Mouse (Mus musculus) liver, embryonic 14.5 days (tissue): ENCODE measurements around the gene Cpne4. TPM values are rescaled to one million over a fixed set of nuclear protein-coding genes. Genes with fewer than 3 reads are reported as not detected.

Experiments
- ATAC-seq: fragments of 200-750 bp; cut with Nextera tagmentation; 2 replicates; pipeline ENCODE4 v1.8.0; 2017; ENCODE audit warnings: moderate number of reproducible peaks, mild to moderate bottlenecking, moderate library complexity; ENCODE audit not compliant: insufficient read depth
- DNase-seq, 3 experiments: peaks; one replicate each; pipeline ENCODE4 v3.0.0-alpha.2; 2012 to 2013; ENCODE audit warnings: low read depth in 3 of 3, low spot score in 3 of 3
- H3K27ac ChIP-seq: fragments of 300-500 bp; sonication (generic); 2 replicates; pipeline ENCODE4 v1.5.1; 2014; ENCODE audit warnings: moderate library complexity, mild to moderate bottlenecking, control low read depth, inconsistent platforms
- H3K27me3 ChIP-seq: fragments of 300-500 bp; sonication (generic); 2 replicates; pipeline ENCODE4 v1.6.1; 2014; ENCODE audit warnings: mild to moderate bottlenecking, low read length, moderate library complexity; ENCODE audit not compliant: control insufficient read depth, insufficient read depth
- H3K36me3 ChIP-seq: fragments of 300-500 bp; sonication (generic); replicated peaks from 2 replicates; pipeline ENCODE4 v1.6.1; 2014; ENCODE audit warnings: low read depth; ENCODE audit not compliant: control insufficient read depth, insufficient read depth
- H3K4me1 ChIP-seq, 2 experiments: fragments of 200-500 bp in 1 of 2; fragments of 300-500 bp in 1 of 2; sonication (generic) in 1 of 2; replicated peaks; 2 replicates each; pipeline ENCODE4 v1.6.1; 2012 to 2014; ENCODE audit warnings: antibody characterized with exemption in 1 of 2, inconsistent platforms in 1 of 2, low read length in 1 of 2; ENCODE audit not compliant: control insufficient read depth in 2 of 2, insufficient read depth in 2 of 2
- H3K4me2 ChIP-seq: fragments of 300-500 bp; sonication (generic); 2 replicates; pipeline ENCODE4 v1.6.1; 2014; ENCODE audit warnings: low read depth, mild to moderate bottlenecking, control low read depth, moderate library complexity
- H3K4me3 ChIP-seq, 2 experiments: fragments of 200-500 bp in 1 of 2; fragments of 300-500 bp in 1 of 2; sonication (generic) in 1 of 2; 2 replicates each; pipeline ENCODE4 v1.5.1; 2012 to 2014; ENCODE audit warnings: low read depth in 2 of 2, low read length in 2 of 2, mild to moderate bottlenecking in 2 of 2, control low read depth in 1 of 2, inconsistent platforms in 1 of 2, moderate library complexity in 1 of 2; ENCODE audit not compliant: insufficient read depth in 1 of 2
- H3K9ac ChIP-seq: fragments of 300-500 bp; sonication (generic); replicated peaks from 2 replicates; pipeline ENCODE4 v1.6.1; 2014; ENCODE audit warnings: mild to moderate bottlenecking, control low read depth, moderate library complexity
- H3K9me3 ChIP-seq: fragments of 300-500 bp; sonication (generic); 2 replicates; pipeline ENCODE4 v1.6.1; 2016; ENCODE audit warnings: low read length, mixed read lengths; ENCODE audit not compliant: control insufficient read depth
- CTCF ChIP-seq: IDR thresholded peaks from 2 replicates; pipeline ENCODE4 v1.5.1; 2016; ENCODE audit warnings: antibody characterized with exemption, low read depth, control low read depth
- EP300 ChIP-seq: IDR thresholded peaks from 2 replicates; pipeline ENCODE4 v1.6.1; 2016; ENCODE audit warnings: antibody characterized with exemption, low read depth
- WGBS: fragments of 180-500 bp; shearing (Covaris S2); extraction: QIAGEN DNeasy Blood & Tissue Kit; methylation state at CpG from one replicate; pipeline ENCODE4 v1.1.7; 2014; ENCODE audit not compliant: insufficient replicate concordance; 5-methylcytosine and 5-hydroxymethylcytosine counted together
- polyA plus RNA-seq, 2 experiments: library from polyadenylated mRNA; depleted of rRNA in 1 of 2; stranded (reverse) in 1 of 2; unstranded in 1 of 2; fragments of >200 nt; fragmentation: Nextera tagmentation in 1 of 2; extraction: Ambion mirVana in 1 of 2; gene quantifications; 2 replicates each; pipeline versions ENCODE4 v1.2.1 to v1.2.3; 2012 to 2014

Cpne4 gene
- polyA plus RNA-seq, 2 experiments = 0.01 TPM; not detected in 1

DNA sequence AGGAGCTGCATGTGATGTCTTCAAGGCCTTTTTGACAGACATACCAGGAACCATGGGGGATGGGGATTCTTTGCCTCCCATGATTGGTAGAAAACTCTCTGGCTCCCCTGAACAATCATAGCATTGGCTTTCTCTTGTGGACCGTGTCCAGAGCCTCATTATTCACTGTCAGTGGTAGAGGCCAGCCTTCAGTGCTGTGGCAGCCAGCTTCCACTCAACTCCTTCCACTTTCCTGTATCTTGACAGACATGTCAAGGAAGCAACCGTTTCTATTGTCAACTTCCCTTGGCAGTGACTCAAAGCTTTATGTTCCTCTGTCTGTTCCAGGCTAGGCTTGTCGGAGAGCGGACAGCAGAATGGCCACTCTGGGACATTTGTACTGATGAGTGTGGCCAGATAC lies 112.7 kb downstream of the Cpne4 start:
- WGBS = 33% methylated on average over 4 of the region's 4 CpGs
- Histone ChIP-seq H3K9ac (no peak overlapping the region), H3K27me3 (no peaks in the 10 kb centered on the region), H3K4me1 (no peaks in the 10 kb centered on the region), H3K9me3 (no peaks in the 10 kb centered on the region), H3K4me2 (no peak overlapping the region), H3K4me3 (no peak overlapping the region), H3K36me3 (no peaks in the 10 kb centered on the region), H3K27ac (no peak overlapping the region)
- ATAC-seq (no peak), DNase-seq (no peak)
- no peak for TF ChIP-seq EP300

DNA sequence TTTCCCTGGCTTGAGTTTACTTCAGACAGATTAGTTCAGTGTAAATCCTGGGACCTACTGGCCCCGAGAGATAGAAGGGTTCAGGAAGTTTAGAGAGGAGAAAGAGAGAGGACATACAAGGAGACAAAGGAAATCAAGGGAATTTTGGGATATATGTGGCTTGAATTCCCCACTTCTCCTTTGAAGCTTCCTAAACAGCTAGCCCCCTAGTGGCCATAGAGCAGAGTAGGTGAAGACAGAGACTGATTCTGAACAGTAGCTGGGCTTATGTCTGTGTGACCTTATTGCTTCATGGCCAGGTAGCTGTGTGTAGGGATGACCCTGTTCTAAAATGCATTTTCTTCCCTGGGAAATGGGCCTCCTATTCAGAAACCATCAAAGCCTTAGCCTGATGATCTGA lies 129.6 kb downstream of the Cpne4 start:
- no peak overlapping the region for H3K4me2 ChIP-seq
- no peaks in the 10 kb centered on the region for H3K9me3 ChIP-seq
- H3K9ac ChIP-seq = no peak overlapping the region
- WGBS = 15% methylated on average over 1 of the region's 1 CpGs
- H3K27me3 ChIP-seq = no peaks in the 10 kb centered on the region
- DNase-seq (no peak), ATAC-seq (no peak)
- H3K4me1 ChIP-seq = no peaks in the 10 kb centered on the region
- no peaks in the 10 kb centered on the region for H3K36me3 ChIP-seq
- H3K27ac ChIP-seq = no peak overlapping the region
- H3K4me3 ChIP-seq = no peak overlapping the region
- no peak for TF ChIP-seq EP300
- peak; percentile 44; the same call in 1 of the 2 replicates for TF ChIP-seq CTCF

DNA sequence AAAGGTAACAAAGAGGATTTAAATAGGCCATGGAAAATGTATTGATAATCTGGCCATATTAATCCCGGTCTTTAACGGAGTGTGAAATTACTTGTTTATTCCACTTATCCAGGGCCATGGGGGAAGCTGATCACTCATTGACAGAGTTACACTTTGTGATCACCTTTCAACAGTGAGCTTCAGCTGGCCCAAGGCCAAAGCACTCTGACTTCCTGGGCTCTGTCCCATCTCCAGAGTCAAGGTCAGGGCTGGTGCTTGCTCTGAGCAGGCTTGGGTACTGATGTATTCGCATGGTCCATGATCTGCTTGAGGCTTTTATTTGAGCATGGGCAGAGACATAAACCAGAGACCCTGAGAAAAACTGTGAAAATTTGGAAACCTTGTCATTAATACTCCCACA lies 131.5 kb downstream of the Cpne4 start:
- H3K4me3 ChIP-seq = no peak overlapping the region
- no peak overlapping the region for H3K9ac ChIP-seq
- TF ChIP-seq EP300 = no peak
- no peak for TF ChIP-seq CTCF
- H3K36me3 ChIP-seq = no peaks in the 10 kb centered on the region
- DNase-seq = no peak
- no peak overlapping the region for H3K4me2 ChIP-seq
- 75% methylated on average over 3 of the region's 3 CpGs for WGBS
- no peak for ATAC-seq
- H3K9me3 ChIP-seq = no peaks in the 10 kb centered on the region
- no peaks in the 10 kb centered on the region for H3K4me1 ChIP-seq
- no peak overlapping the region for H3K27ac ChIP-seq
- no peaks in the 10 kb centered on the region for H3K27me3 ChIP-seq

DNA sequence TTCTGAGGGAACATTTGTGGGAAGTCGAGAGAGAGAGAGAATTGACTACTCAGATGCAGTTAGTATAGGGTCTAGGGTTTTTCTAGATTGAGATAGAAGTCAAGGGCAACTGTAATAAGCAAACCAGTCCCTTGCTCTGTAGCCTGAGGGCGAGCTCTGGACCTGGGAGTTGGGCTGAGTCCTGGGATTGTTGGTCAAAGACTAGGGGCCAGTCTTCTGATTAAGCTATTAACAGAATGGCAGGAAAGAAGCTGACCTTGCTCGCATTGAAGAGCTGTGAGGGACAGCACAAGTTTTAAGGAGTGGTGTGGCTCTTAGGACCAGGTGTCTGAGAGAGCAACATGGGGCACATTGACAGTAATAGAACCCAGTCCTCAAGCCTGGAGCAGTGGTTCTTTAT lies 140.0 kb downstream of the Cpne4 start:
- 29% methylated on average over 3 of the region's 3 CpGs for WGBS
- Histone ChIP-seq H3K9me3 (no peaks in the 10 kb centered on the region), H3K36me3 (no peaks in the 10 kb centered on the region), H3K9ac (no peak overlapping the region), H3K27me3 (no peaks in the 10 kb centered on the region), H3K27ac (no peak overlapping the region), H3K4me3 (no peak overlapping the region), H3K4me1 (no peaks in the 10 kb centered on the region), H3K4me2 (no peak overlapping the region)
- DNase-seq (no peak), ATAC-seq (no peak)
- TF ChIP-seq EP300 = no peak
- TF ChIP-seq CTCF = no peak

DNA sequence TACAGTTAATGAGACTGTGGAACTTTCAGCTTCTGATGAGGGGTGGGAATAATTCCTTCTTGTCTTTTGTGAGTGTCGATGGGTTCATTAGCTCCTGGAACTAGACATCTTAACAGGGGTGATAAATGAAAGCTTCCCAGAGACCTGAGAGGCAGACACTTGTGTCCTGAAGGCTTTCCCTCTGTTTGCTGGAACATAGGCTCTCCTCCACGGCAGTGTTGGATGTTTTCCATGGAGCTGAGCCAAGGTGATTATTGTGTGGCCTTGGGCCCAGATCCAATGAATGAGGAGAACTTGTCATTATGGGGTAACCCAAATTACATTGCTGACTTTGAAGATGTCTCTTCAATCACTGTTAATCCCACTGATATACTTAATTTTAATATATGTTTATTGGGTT lies 146.1 kb downstream of the Cpne4 start:
- H3K4me2 ChIP-seq = no peak overlapping the region
- H3K27me3 ChIP-seq = no peaks in the 10 kb centered on the region
- H3K4me1 ChIP-seq = no peaks in the 10 kb centered on the region
- H3K4me3 ChIP-seq = no peak overlapping the region
- H3K9me3 ChIP-seq = no peaks in the 10 kb centered on the region
- 48% methylated on average over 2 of the region's 2 CpGs for WGBS
- no peaks in the 10 kb centered on the region for H3K36me3 ChIP-seq
- TF ChIP-seq EP300 (no peak), CTCF (no peak)
- no peak for DNase-seq
- no peak overlapping the region for H3K27ac ChIP-seq
- no peak overlapping the region for H3K9ac ChIP-seq
- ATAC-seq = no peak
